Mouse (Mus musculus): ENCODE measurements around the gene Gps1. TPM values are rescaled to one million over a fixed set of nuclear protein-coding genes. Genes with fewer than 3 reads are reported as not detected.

The Gps1 gene
- 27.5 and 29.8 TPM in 2 replicates for polyA plus RNA-seq (2012; ENCODE audit: low replicate concordance)

GRCm38 (mm10) chr11:120784064-120784791 is at the start of gene Gps1, which contains the start of gene Rfng:
Gene Gps1, plus strand, starts transcription at chr11:120784272.
Gene Rfng, minus strand, starts transcription at chr11:120784207.

GRCm38 (mm10) chr11:120762672-120763041 is 21.4 kb upstream of the Gps1 start, which contains the start of gene Hmga1b:
Gene Hmga1b, plus strand, starts transcription at chr11:120762794.

GRCm38 (mm10) chr11:120795756-120796613 is 11.9 kb downstream of the Gps1 start, which contains the start of gene Dus1l:
Gene Dus1l, minus strand, starts transcription at chr11:120796403.

GRCm38 (mm10) chr11:120823956-120824786 is 40.1 kb downstream of the Gps1 start, which contains the start of gene Fasn:
Gene Fasn, minus strand, starts transcription at chr11:120824547.

Other genes with a start within 250 kb of the Gps1 start
- gene Mcrip1, start 234.5 kb upstream of the Gps1 start, polyA plus RNA-seq (2012; ENCODE audit: low replicate concordance) = 130 and 145 TPM in 2 replicates
- not detected in 2 replicates for gene Ppp1r27, start 233.1 kb upstream of the Gps1 start, polyA plus RNA-seq (2012; ENCODE audit: low replicate concordance)
- gene P4hb, start 211.0 kb upstream of the Gps1 start, polyA plus RNA-seq (2012; ENCODE audit: low replicate concordance) = 322 and 696 TPM in 2 replicates
- 989 and 1,139 TPM in 2 replicates for gene Arhgdia, start 202.6 kb upstream of the Gps1 start, polyA plus RNA-seq (2012; ENCODE audit: low replicate concordance)
- gene Alyref, start 185.9 kb upstream of the Gps1 start, polyA plus RNA-seq (2012; ENCODE audit: low replicate concordance) = 123 and 133 TPM in 2 replicates
- 30.2 and 93.3 TPM in 2 replicates for gene Anapc11, start 185.9 kb upstream of the Gps1 start, polyA plus RNA-seq (2012; ENCODE audit: low replicate concordance)
- 3.7 and 6.2 TPM in 2 replicates for gene Npb, start 175.8 kb upstream of the Gps1 start, polyA plus RNA-seq (2012; ENCODE audit: low replicate concordance)
- 62.9 and 99.6 TPM in 2 replicates for gene Pcyt2, start 166.3 kb upstream of the Gps1 start, polyA plus RNA-seq (2012; ENCODE audit: low replicate concordance)
- 225 and 508 TPM in 2 replicates for gene Sirt7, start 159.0 kb upstream of the Gps1 start, polyA plus RNA-seq (2012; ENCODE audit: low replicate concordance)
- gene Mafg, start 150.7 kb upstream of the Gps1 start, polyA plus RNA-seq (2012; ENCODE audit: low replicate concordance) = 42.4 and 46.3 TPM in 2 replicates
- 1.2 and 1.3 TPM in 2 replicates for gene Pycr1, start 140.5 kb upstream of the Gps1 start, polyA plus RNA-seq (2012; ENCODE audit: low replicate concordance)
- gene Myadml2, start 136.1 kb upstream of the Gps1 start, polyA plus RNA-seq (2012; ENCODE audit: low replicate concordance) = 0.42 and 1.4 TPM in 2 replicates
- not detected in 2 replicates for gene Notum, start 123.1 kb upstream of the Gps1 start, polyA plus RNA-seq (2012; ENCODE audit: low replicate concordance)
- gene Aspscr1, start 111.3 kb upstream of the Gps1 start, polyA plus RNA-seq (2012; ENCODE audit: low replicate concordance) = 214 and 360 TPM in 2 replicates
- 30.9 and 103 TPM in 2 replicates for gene Cenpx, start 70.5 kb upstream of the Gps1 start, polyA plus RNA-seq (2012; ENCODE audit: low replicate concordance)
- gene Lrrc45, start 70.3 kb upstream of the Gps1 start, polyA plus RNA-seq (2012; ENCODE audit: low replicate concordance) = 32.9 and 53.7 TPM in 2 replicates
- 5.3 and 8.2 TPM in 2 replicates for gene Rac3, start 62.8 kb upstream of the Gps1 start, polyA plus RNA-seq (2012; ENCODE audit: low replicate concordance)
- 20.4 and 47.0 TPM in 2 replicates for gene Dcxr, start 57.0 kb upstream of the Gps1 start, polyA plus RNA-seq (2012; ENCODE audit: low replicate concordance)
- gene Cbr2, start 52.2 kb upstream of the Gps1 start, polyA plus RNA-seq (2012; ENCODE audit: low replicate concordance) = 7.5 and 8.2 TPM in 2 replicates
- 196 and 300 TPM in 2 replicates for gene Hmga1b, start 21.5 kb upstream of the Gps1 start, polyA plus RNA-seq (2012; ENCODE audit: low replicate concordance)
- gene Rfng, start 65 bp upstream of the Gps1 start, polyA plus RNA-seq (2012; ENCODE audit: low replicate concordance) = 32.8 and 46.1 TPM in 2 replicates
- gene Dus1l, start 12.1 kb downstream of the Gps1 start, polyA plus RNA-seq (2012; ENCODE audit: low replicate concordance) = 78.0 and 102 TPM in 2 replicates
- gene Fasn, start 40.3 kb downstream of the Gps1 start, polyA plus RNA-seq (2012; ENCODE audit: low replicate concordance) = 64.1 and 156 TPM in 2 replicates
- 0.75 and 0.80 TPM in 2 replicates for gene Ccdc57, start 148.6 kb downstream of the Gps1 start, polyA plus RNA-seq (2012; ENCODE audit: low replicate concordance)
- gene Slc16a3, start 164.2 kb downstream of the Gps1 start, polyA plus RNA-seq (2012; ENCODE audit: low replicate concordance) = 12.0 and 55.9 TPM in 2 replicates
- 96.2 and 114 TPM in 2 replicates for gene Csnk1d, start 207.1 kb downstream of the Gps1 start, polyA plus RNA-seq (2012; ENCODE audit: low replicate concordance)

Data from hematopoietic multipotent progenitor cell, adult 10-12 weeks (in vitro differentiated cells).